Mouse (Mus musculus) intestine, postnatal 0 days (tissue): Measurements from ENCODE around the gene Basp1. TPM values are rescaled to one million over a fixed set of nuclear protein-coding genes. Genes with fewer than 3 reads are reported as not detected.
A peak's percentile ranks its signal among the peaks of the same experiment; 100 is the strongest.

ENCODE experiments used
- ATAC-seq: fragments of 200-750 bp; cut with Nextera tagmentation; 2 replicates; pipeline ENCODE4 v1.8.0; 2017; ENCODE audit warnings: mild to moderate bottlenecking, moderate TSS enrichment, moderate library complexity
- H3K27ac ChIP-seq: fragments of 300-500 bp; sonication (generic); 2 replicates; pipeline ENCODE4 v1.5.1; 2014; ENCODE audit warnings: mild to moderate bottlenecking, low read depth, low read length, moderate library complexity
- H3K27me3 ChIP-seq: fragments of 300-500 bp; sonication (generic); replicated peaks from 2 replicates; pipeline ENCODE4 v1.6.1; 2014; ENCODE audit warnings: low read length, mixed read lengths; ENCODE audit not compliant: control insufficient read depth, insufficient read depth
- H3K36me3 ChIP-seq: fragments of 300-500 bp; sonication (generic); 2 replicates; pipeline ENCODE4 v1.6.1; 2014; ENCODE audit warnings: mild to moderate bottlenecking, moderate library complexity; ENCODE audit not compliant: control insufficient read depth, insufficient read depth
- H3K4me1 ChIP-seq: fragments of 300-500 bp; sonication (generic); replicated peaks from 2 replicates; pipeline ENCODE4 v1.6.1; 2014; ENCODE audit warnings: antibody characterized with exemption, low read length, mixed read lengths; ENCODE audit not compliant: control insufficient read depth, insufficient read depth
- H3K4me2 ChIP-seq: fragments of 300-500 bp; sonication (generic); replicated peaks from 2 replicates; pipeline ENCODE4 v1.6.1; 2014; ENCODE audit warnings: low read depth, mild to moderate bottlenecking, moderate library complexity
- H3K4me3 ChIP-seq: fragments of 300-500 bp; sonication (generic); 2 replicates; pipeline ENCODE4 v1.5.1; 2014; ENCODE audit warnings: low read depth, low read length
- H3K9ac ChIP-seq: fragments of 300-500 bp; sonication (generic); 2 replicates; pipeline ENCODE4 v1.6.1; 2014; ENCODE audit warnings: mild to moderate bottlenecking, low read depth, low read length
- H3K9me3 ChIP-seq: fragments of 300-500 bp; sonication (generic); 2 replicates; pipeline ENCODE4 v1.6.1; 2016; ENCODE audit warnings: mixed run types; ENCODE audit not compliant: control insufficient read depth
- CTCF ChIP-seq: sonication (generic); IDR thresholded peaks from 2 replicates; pipeline ENCODE4 v1.5.1; 2016; ENCODE audit warnings: low read depth, mild to moderate bottlenecking, control low read depth, antibody characterized with exemption, moderate library complexity
- WGBS: fragments of 180-500 bp; shearing (Covaris S2); extraction: QIAGEN DNeasy Blood & Tissue Kit; methylation state at CpG from one replicate; pipeline ENCODE4 v1.1.7; 2014; 5-methylcytosine and 5-hydroxymethylcytosine counted together
- polyA plus RNA-seq: library from polyadenylated mRNA; unstranded; fragments of >200 nt; fragmentation: Nextera tagmentation; extraction: Ambion mirVana; gene quantifications from 2 replicates; pipeline ENCODE4 v1.2.1, GENCODE M21; 2015

The Basp1 gene
- polyA plus RNA-seq, 1 experiment from 2014 or later = 14.1 TPM

DNA sequence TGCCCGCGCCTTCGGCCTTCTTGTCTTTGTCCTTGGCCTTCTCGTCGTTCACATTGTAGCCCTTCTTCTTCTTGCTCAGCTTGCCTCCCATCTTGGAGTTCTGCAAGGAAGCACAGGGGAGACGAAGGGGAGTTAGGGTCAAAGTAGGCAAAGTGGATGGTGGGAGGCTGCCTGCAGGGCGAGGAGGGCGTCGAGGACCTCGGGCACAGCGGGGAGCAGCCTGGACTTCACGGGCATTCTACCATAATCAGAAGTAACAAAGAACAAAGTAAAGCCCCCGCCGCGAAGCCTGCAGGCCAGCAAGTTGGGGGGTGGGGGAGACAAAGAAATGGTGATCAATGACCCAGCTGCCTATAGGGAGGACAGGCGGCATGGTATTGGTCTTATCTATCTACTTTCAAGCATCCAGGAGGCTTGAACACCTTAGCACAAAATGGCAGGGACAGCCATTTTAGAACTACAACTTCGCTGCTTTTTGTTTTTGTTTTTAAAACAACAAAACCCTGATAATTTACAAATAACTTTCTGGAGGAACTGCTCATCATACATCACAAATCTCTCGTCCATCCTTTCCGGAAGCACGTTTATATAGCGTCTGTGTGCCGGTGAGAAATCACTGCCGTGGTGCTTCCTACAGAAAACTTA is 48.6 kb downstream of the Basp1 start:
- no peak for ATAC-seq
- Histone ChIP-seq H3K9me3 (no peaks in the 10 kb centered on the region), H3K27me3 (no peaks in the 10 kb centered on the region; the same call in 1 of the 2 replicates), H3K36me3 (no peaks in the 10 kb centered on the region), H3K9ac (no peak overlapping the region), H3K4me3 (peak overlapping the region; percentile 37), H3K4me2 (peak overlapping the region; percentile 74), H3K27ac (no peak overlapping the region), H3K4me1 (no peaks in the 10 kb centered on the region)
- TF ChIP-seq CTCF = no peak
- whole genome bisulfite sequencing = 65% methylated on average over 23 of the region's 23 CpGs

DNA sequence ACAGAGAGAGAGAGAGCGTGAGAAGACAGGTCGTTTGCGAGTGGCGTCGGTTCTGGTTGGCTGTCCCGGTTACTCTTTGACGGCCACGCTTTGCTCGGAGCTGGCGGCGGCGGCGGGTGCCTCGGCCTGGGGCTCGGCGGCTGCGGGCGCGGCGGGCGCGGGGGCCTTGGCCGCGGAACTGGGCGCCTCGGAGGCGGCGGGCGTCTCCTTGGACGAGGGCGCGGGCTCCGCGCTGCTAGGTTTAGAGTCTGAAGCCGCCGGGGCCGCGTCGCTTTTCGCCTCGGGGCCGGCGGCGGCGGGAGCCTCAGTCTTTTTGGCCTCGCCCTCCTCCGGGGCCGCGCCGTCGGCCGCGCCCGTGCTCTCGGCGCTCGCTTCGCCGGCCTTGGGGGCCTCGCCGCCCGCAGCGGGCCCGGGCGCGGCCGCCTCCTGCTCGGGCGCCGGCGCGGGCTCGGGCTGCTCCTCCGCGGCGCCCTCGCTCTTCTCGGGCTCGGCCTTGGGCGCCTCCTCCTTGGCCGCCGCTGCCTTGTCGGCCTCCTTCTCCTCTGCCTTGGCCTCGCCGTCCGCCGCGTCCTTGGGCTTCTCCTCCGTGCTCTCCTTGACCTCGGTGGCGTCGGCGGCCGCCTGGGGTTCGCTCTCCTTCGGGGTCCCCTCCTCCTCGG is 49.3 kb downstream of the Basp1 start:
- Histone ChIP-seq H3K4me1 (no peaks in the 10 kb centered on the region), H3K4me3 (peak overlapping the region; percentile 37), H3K9ac (peak overlapping the region; percentile 45), H3K27me3 (no peaks in the 10 kb centered on the region; the same call in 1 of the 2 replicates), H3K27ac (no peak overlapping the region), H3K9me3 (no peaks in the 10 kb centered on the region), H3K36me3 (no peaks in the 10 kb centered on the region), H3K4me2 (peak overlapping the region; percentile 74)
- peak; percentile 53; the same call in 1 of the 2 replicates for ATAC-seq
- WGBS = 23% methylated on average over 76 of the region's 97 CpGs
- no peak for TF ChIP-seq CTCF

DNA sequence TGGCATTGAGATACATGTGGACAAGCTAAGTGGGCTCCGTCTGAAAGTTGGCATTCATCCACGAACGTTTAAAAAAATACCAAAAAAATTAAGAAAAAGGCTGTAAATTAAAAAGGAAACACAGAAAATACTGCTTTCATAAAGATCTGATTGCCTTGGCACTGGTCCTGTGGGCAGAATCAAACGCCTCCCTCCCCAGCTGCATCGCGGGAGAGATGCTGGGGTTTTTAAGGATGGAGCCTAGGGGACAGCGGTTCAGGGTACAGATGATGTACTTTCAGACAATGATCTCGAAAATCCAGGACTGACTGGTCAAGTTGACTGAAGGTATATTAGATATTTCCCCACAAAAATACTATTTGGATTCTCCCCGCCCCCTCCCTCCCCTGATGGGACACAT is 49.9 kb downstream of the Basp1 start:
- Histone ChIP-seq H3K4me1 (no peaks in the 10 kb centered on the region), H3K27ac (no peak overlapping the region), H3K4me2 (peak overlapping the region; percentile 74; the same call in 1 of the 2 replicates), H3K9me3 (no peaks in the 10 kb centered on the region), H3K27me3 (no peaks in the 10 kb centered on the region; the same call in 1 of the 2 replicates), H3K36me3 (no peaks in the 10 kb centered on the region), H3K9ac (no peak overlapping the region), H3K4me3 (no peak overlapping the region)
- TF ChIP-seq CTCF = no peak
- WGBS = 95% methylated on average over 9 of the region's 9 CpGs
- no peak for ATAC-seq

DNA sequence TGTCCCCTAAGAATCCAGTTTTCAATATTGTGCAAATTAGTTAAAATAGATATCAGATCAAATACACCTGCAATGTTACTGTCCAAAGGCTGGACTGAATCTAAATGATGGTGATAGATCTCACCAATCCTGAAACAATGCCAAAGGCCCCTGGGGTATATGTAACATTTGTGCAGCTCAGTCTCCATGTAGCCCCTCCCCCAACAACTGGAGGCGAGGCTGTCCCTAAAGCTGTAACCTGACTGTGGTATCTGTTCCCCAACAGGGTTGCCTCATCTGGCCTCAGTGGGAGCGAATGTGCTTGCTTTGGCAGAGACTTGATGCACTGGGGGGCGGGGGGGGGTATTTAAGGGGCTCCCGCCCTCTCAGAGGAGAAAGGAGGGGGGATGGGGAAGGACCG is 52.7 kb downstream of the Basp1 start:
- WGBS = 63% methylated on average over 5 of the region's 5 CpGs
- no peak overlapping the region for H3K4me2 ChIP-seq
- H3K4me3 ChIP-seq = no peak overlapping the region
- H3K9ac ChIP-seq = no peak overlapping the region
- no peaks in the 10 kb centered on the region for H3K4me1 ChIP-seq
- no peaks in the 10 kb centered on the region for H3K36me3 ChIP-seq
- no peak overlapping the region for H3K27ac ChIP-seq
- TF ChIP-seq CTCF = no peak
- ATAC-seq = no peak
- H3K9me3 ChIP-seq = no peaks in the 10 kb centered on the region
- no peaks in the 10 kb centered on the region; the same call in 1 of the 2 replicates for H3K27me3 ChIP-seq

DNA sequence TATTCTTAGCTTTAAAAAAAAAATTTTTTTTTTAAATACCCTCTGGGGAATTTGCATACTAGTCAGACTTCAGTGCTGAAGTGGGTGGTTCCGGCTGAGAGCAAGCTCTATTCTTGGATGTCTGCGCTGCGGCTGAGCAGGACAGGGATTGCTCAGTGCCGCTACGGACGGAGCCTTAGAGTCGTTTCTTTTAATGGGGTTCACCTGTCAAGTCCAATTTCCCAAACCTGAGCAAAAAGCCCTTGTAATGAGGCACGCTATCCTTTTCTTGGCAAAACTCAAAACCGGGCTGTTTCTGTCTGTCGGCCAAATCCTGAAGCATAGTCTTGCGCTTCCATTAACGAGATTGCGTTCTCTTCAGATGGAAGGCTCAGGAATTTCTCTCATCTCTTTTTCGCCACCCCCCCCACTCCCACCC is 54.9 kb downstream of the Basp1 start:
- H3K4me2 ChIP-seq = no peak overlapping the region

DNA sequence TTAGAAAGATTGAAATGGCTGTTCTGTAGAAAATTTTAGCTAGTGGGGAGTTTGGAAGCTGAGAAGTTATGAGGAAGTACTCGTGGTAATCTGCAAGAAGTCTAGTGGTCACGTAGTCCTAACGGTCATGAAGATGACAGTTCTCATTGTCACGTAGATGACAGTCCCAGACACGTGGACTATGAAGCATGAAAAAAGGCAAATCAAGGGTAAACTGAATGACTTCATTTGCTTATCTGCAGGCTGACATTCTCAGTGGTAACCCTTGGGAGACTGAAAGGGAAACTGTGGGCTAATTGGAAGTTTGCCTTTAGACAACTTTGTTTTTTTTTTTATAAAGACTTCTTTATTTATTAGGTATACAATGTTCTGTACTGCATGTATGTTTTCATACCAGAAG is 58.2 kb downstream of the Basp1 start:
- WGBS = 76% methylated on average over 5 of the region's 5 CpGs
- Histone ChIP-seq H3K4me3 (no peak overlapping the region), H3K4me2 (no peak overlapping the region), H3K27me3 (no peaks in the 10 kb centered on the region), H3K9ac (no peak overlapping the region), H3K9me3 (no peaks in the 10 kb centered on the region), H3K4me1 (no peaks in the 10 kb centered on the region), H3K27ac (no peak overlapping the region), H3K36me3 (no peaks in the 10 kb centered on the region)
- no peak for ATAC-seq
- TF ChIP-seq CTCF = no peak

More for the DNA sequence above, 54.9 kb downstream of the Basp1 start:
- Histone ChIP-seq H3K4me3 (no peak overlapping the region), H3K27me3 (no peaks in the 10 kb centered on the region; the same call in 1 of the 2 replicates), H3K27ac (no peak overlapping the region), H3K9ac (no peak overlapping the region), H3K4me1 (no peaks in the 10 kb centered on the region), H3K9me3 (no peaks in the 10 kb centered on the region), H3K36me3 (no peaks in the 10 kb centered on the region)
- WGBS = 67% methylated on average over 14 of the region's 14 CpGs
- no peak for TF ChIP-seq CTCF
- no peak for ATAC-seq
